Mouse (Mus musculus) erythroid progenitor cell, adult 5-6 weeks (primary cell): ENCODE measurements around the gene Nsdhl. TPM values are rescaled to one million over a fixed set of nuclear protein-coding genes. Genes with fewer than 3 reads are reported as not detected.

ENCODE experiments used
- ATAC-seq: replicated peaks from 2 replicates; pipeline ENCODE4 v1.8.0; 2016; ENCODE audit warnings: moderate number of reproducible peaks, mild to moderate bottlenecking, moderate TSS enrichment, inconsistent platforms; ENCODE audit not compliant: poor library complexity, low FRiP score, severe bottlenecking
- total RNA-seq, 2 experiments: library from RNA; stranded (forward) in 1 of 2; stranded (reverse) in 1 of 2; fragments of 150-400 nt in 1 of 2; fragments of 186-747, 209-891 nt in 1 of 2; gene quantifications; 2 replicates each; pipeline versions ENCODE4 v1.2.3 to v1.2.4; 2015 to 2017; ENCODE audit warnings: low replicate concordance in 2 of 2

Nsdhl gene
- total RNA-seq, 2 experiments from 2014 or later, result 14.3 to 16.8 TPM

DNA sequence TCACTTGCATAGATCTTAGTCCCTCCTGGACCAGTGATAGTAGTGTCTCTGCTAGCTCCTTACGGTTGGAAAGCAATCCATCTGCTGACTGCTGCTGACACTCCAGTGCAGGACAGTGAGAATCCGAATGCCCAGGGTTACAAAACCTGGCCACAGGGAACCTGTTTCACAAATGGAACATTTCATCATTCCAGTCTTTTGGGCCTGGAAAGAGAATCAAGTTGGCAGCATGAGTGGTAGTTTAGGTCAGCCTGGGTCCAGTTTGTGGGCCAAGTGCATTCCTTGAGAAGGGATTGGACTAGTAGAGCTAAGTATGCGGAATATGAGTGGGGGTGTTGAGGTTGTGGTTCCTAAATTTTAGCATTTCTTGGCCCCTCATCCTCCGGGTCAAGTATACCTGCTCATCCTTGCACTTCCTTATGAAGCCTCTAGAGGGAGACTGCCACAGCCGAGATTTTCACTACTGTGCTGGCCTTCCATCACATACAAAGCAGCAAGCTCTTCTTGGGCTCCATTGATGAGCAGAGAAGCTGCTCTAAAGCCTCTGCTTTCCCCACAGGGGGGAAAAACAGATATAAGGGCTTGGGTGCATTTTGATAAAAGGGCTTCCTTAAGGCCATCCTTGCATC lies 74.0 kb downstream of the Nsdhl start:
- no peak for ATAC-seq

DNA sequence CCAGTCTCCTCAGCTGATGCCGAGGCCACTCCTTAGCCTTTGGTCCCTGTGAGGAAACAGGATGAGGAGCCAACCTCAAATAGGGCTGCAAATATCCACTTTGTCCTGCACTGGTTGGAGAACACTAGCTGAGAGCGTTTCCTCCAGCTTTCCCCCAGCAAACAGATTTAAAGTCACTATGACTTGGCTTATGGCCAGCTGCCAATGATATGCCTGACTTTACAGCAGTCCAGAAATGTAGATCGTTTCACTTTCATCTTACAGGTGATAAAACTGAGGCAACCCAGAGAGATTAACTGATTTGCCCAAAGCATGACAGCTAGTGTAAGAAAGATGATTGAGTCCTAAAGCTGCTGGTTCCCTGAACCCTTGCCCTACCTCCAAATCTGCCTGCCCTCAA lies 77.2 kb downstream of the Nsdhl start:
- ATAC-seq, result no peak

DNA sequence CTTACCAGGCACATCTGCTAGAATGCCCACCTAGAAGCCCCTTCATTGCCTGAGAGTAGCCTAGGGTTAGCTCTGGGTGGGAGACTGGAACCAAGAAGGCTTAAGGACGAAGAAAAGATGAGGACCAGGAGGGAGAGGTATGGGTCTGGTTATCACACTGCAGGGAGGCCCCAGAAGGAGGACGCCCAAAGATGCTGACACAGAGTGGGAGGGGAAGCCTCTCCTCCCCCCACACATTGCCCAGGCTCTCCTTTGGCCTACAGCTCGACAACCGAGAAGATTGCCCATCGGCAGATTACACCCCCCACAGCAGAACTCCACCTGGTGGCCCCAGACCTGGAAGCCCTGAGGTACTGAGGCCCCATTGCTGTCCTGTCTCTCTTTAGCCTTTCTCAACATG lies 84.8 kb downstream of the Nsdhl start:
- no peak for ATAC-seq

DNA sequence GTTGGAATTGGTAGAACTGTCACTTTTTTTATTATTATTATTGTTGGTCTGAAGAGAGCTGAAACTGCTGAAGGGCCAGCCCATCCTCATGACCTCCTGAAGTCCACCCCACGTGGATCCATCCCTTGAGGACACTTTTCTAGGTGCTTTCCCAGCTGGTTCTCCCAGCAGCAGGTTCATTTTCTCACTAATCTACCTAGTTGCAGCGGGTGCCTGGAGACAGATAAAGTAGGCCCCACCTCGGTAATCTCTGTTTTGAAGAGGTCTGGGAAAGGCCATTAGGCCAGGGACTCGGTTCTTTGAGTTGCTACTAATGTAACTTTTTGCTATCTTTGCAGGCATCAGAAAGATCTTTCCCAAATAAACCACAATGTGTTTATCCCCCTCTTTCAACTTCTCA lies 87.3 kb downstream of the Nsdhl start:
- peak; percentile 70; the same call in 1 of the 2 replicates for ATAC-seq

DNA sequence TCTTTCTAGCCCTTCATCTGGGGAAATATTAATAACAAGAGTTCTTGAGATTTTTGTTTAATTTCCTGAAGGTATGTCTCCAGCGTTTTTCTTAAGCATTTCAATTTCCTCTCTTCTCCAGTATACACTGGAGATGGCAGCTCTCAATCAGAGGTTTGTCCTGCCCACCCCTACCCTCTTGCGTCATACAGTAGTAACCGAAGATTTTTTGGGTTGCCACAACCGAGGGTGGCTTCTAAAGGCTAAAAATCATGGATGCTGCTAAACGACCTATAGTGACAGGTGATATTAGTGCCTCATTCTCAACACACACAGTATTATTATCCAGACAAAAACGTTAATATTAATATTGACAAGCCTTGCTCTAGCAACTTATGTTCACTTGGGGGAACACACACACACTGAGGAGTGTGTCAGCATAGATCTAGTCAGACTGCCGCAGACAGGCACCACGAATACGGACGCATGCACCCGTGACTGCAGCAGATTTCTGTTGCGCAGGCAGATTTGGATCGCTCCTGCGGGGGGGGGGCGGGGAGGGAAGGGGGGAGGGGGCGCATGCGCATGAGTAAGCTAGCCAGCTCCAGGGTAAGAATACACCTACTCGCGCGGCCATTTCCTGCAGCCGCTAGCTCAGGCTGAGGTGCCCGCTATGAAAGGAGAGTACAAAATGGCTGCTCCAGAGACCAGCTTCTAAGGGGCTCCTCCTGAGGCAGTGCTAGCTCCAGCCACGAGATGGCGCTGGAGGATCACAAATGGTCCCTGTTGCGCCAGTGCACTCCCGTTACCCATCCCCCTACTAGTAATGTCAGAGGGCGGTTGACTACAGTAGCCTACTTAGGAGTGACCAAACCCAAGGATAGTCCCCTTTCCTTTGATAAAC lies 89.5 kb downstream of the Nsdhl start:
- peak; percentile 89 for ATAC-seq

Other genes with a start within 250 kb of the Nsdhl start
- gene Gabrq, start 93.4 kb upstream of the Nsdhl start, total RNA-seq (2015; ENCODE audit: low replicate concordance), result not detected in 2 replicates
- not detected in 2 replicates for gene Gabrq, start 93.4 kb upstream of the Nsdhl start, total RNA-seq (2017; ENCODE audit: low replicate concordance)
- 13.0 and 23.5 TPM in 2 replicates for gene Cetn2, start 146 bp upstream of the Nsdhl start, total RNA-seq (2015; ENCODE audit: low replicate concordance)
- gene Cetn2, start 146 bp upstream of the Nsdhl start, total RNA-seq (2017; ENCODE audit: low replicate concordance), result 20.4 and 26.8 TPM in 2 replicates
- gene Zfp185, start 68.8 kb downstream of the Nsdhl start, total RNA-seq (2015; ENCODE audit: low replicate concordance), result not detected in 2 replicates
- not detected in 2 replicates for gene Zfp185, start 68.8 kb downstream of the Nsdhl start, total RNA-seq (2017; ENCODE audit: low replicate concordance)
- gene Pnma5, start 118.5 kb downstream of the Nsdhl start, total RNA-seq (2015; ENCODE audit: low replicate concordance), result not detected in 2 replicates
- gene Pnma5, start 118.5 kb downstream of the Nsdhl start, total RNA-seq (2017; ENCODE audit: low replicate concordance), result not detected in 2 replicates
- not detected in 2 replicates for gene Pnma3, start 146.2 kb downstream of the Nsdhl start, total RNA-seq (2015; ENCODE audit: low replicate concordance)
- not detected in 2 replicates for gene Pnma3, start 146.2 kb downstream of the Nsdhl start, total RNA-seq (2017; ENCODE audit: low replicate concordance)
- gene Xlr4a, start 163.9 kb downstream of the Nsdhl start, total RNA-seq (2015; ENCODE audit: low replicate concordance), result 2.9 and 12.2 TPM in 2 replicates
- gene Xlr4a, start 163.9 kb downstream of the Nsdhl start, total RNA-seq (2017; ENCODE audit: low replicate concordance), result 2.3 TPM in 1 of 2 replicates, not detected in the other
- not detected in 2 replicates for gene Xlr3a, start 178.5 kb downstream of the Nsdhl start, total RNA-seq (2015; ENCODE audit: low replicate concordance)
- gene Xlr3a, start 178.5 kb downstream of the Nsdhl start, total RNA-seq (2017; ENCODE audit: low replicate concordance), result not detected in 2 replicates
- not detected in 2 replicates for gene Gm14685, start 198.5 kb downstream of the Nsdhl start, total RNA-seq (2015; ENCODE audit: low replicate concordance)
- gene Gm14685, start 198.5 kb downstream of the Nsdhl start, total RNA-seq (2017; ENCODE audit: low replicate concordance), result not detected in 2 replicates
- gene Xlr5b, start 230.2 kb downstream of the Nsdhl start, total RNA-seq (2015; ENCODE audit: low replicate concordance), result not detected in 2 replicates
- not detected in 2 replicates for gene Xlr5b, start 230.2 kb downstream of the Nsdhl start, total RNA-seq (2017; ENCODE audit: low replicate concordance)
- gene DXBay18, start 230.9 kb downstream of the Nsdhl start, total RNA-seq (2015; ENCODE audit: low replicate concordance), result not detected in 2 replicates
- gene DXBay18, start 230.9 kb downstream of the Nsdhl start, total RNA-seq (2017; ENCODE audit: low replicate concordance), result not detected in 2 replicates